Mouse (Mus musculus) forebrain, embryonic 16.5 days (tissue): Measurements from ENCODE around the gene Chchd5. TPM values are rescaled to one million over a fixed set of nuclear protein-coding genes. Genes with fewer than 3 reads are reported as not detected.
A peak's percentile ranks its signal among the peaks of the same experiment; 100 is the strongest.

Source experiments
- ATAC-seq: fragments of 200-750 bp; cut with Nextera tagmentation; 2 replicates; pipeline ENCODE4 v1.8.0; 2017; ENCODE audit warnings: mild to moderate bottlenecking, moderate library complexity
- H3K27ac ChIP-seq: fragments of 300-500 bp; sonication (generic); 2 replicates; pipeline ENCODE4 v1.5.1; 2014; ENCODE audit warnings: low read length, control low read depth
- H3K27me3 ChIP-seq: fragments of 300-500 bp; sonication (generic); replicated peaks from 2 replicates; pipeline ENCODE4 v1.6.1; 2014; ENCODE audit warnings: low read length; ENCODE audit not compliant: control insufficient read depth, insufficient read depth
- H3K36me3 ChIP-seq: fragments of 300-500 bp; sonication (generic); 2 replicates; pipeline ENCODE4 v1.6.1; 2014; ENCODE audit not compliant: control insufficient read depth, insufficient read depth
- H3K4me1 ChIP-seq: fragments of 300-500 bp; sonication (generic); replicated peaks from 2 replicates; pipeline ENCODE4 v1.6.1; 2014; ENCODE audit warnings: low read length; ENCODE audit not compliant: control insufficient read depth, insufficient read depth
- H3K4me2 ChIP-seq: fragments of 300-500 bp; sonication (generic); 2 replicates; pipeline ENCODE4 v1.6.1; 2014; ENCODE audit warnings: mild to moderate bottlenecking, low read length, control low read depth
- H3K4me3 ChIP-seq: fragments of 300-500 bp; sonication (generic); replicated peaks from 2 replicates; pipeline ENCODE4 v1.5.1; 2014; ENCODE audit warnings: mild to moderate bottlenecking, low read length, control low read depth
- H3K9ac ChIP-seq: fragments of 300-500 bp; sonication (generic); replicated peaks from 2 replicates; pipeline ENCODE4 v1.6.1; 2014; ENCODE audit warnings: low read depth, low read length, control low read depth
- H3K9me3 ChIP-seq: fragments of 300-500 bp; sonication (generic); 2 replicates; pipeline ENCODE4 v1.6.1; 2016; ENCODE audit warnings: low read length; ENCODE audit not compliant: control insufficient read depth
- WGBS: fragments of 180-500 bp; shearing (Covaris S2); extraction: QIAGEN DNeasy Blood & Tissue Kit; methylation state at CpG from one replicate; pipeline ENCODE4 v1.1.7; 2014; 5-methylcytosine and 5-hydroxymethylcytosine counted together
- polyA plus RNA-seq: library from polyadenylated mRNA; unstranded; fragments of >200 nt; fragmentation: Nextera tagmentation; extraction: Ambion mirVana; gene quantifications from 2 replicates; pipeline ENCODE4 v1.2.1, GENCODE M21; 2015

The Chchd5 gene
- polyA plus RNA-seq, 1 experiment from 2014 or later = 23.5 TPM

GRCm38 (mm10) chr2:129112924-129113323 lies 16.6 kb upstream of the Chchd5 start:
- H3K4me2 ChIP-seq = no peak overlapping the region
- ATAC-seq = no peak
- no peaks in the 10 kb centered on the region for H3K4me1 ChIP-seq
- H3K27ac ChIP-seq = no peak overlapping the region
- no peaks in the 10 kb centered on the region for H3K27me3 ChIP-seq
- WGBS = 86% methylated on average over 5 of the region's 5 CpGs
- no peak overlapping the region for H3K9ac ChIP-seq
- peaks cover 21% of the 10 kb centered on the region for H3K36me3 ChIP-seq
- H3K4me3 ChIP-seq = no peak overlapping the region
- H3K9me3 ChIP-seq = no peaks in the 10 kb centered on the region

GRCm38 (mm10) chr2:129115706-129116367 lies 13.7 kb upstream of the Chchd5 start:
- H3K27me3 ChIP-seq = no peaks in the 10 kb centered on the region
- ATAC-seq = no peak

DNA sequence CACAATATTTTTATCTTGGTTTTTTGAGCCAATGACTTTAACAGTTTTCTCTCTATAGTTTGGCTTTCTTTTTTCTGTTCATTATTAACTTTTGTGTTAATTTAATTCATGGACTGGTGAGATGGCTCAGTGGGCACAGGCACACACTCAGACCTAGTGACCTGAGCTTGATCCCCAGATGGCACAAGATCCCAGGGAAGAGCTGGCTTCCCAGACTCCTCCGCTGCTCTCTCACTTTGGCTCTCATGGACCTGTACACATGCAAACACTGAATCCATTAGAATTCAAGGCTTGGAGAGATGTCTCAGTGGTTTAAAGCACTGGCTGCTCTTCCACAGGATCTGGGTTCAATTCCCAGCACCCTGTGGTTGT lies 13.1 kb upstream of the Chchd5 start:
- Histone ChIP-seq H3K4me1 (no peaks in the 10 kb centered on the region), H3K9ac (no peak overlapping the region), H3K36me3 (peaks cover 34% of the 10 kb centered on the region), H3K27ac (no peak overlapping the region), H3K4me2 (no peak overlapping the region), H3K27me3 (no peaks in the 10 kb centered on the region), H3K9me3 (no peaks in the 10 kb centered on the region), H3K4me3 (no peak overlapping the region)
- ATAC-seq = no peak
- 96% methylated on average over 1 of the region's 1 CpGs for WGBS

More at GRCm38 (mm10) chr2:129115706-129116367, 13.7 kb upstream of the Chchd5 start:
- Histone ChIP-seq H3K4me3 (no peak overlapping the region), H3K9ac (no peak overlapping the region), H3K4me1 (no peaks in the 10 kb centered on the region), H3K27ac (no peak overlapping the region), H3K4me2 (no peak overlapping the region), H3K9me3 (no peaks in the 10 kb centered on the region), H3K36me3 (peaks cover 34% of the 10 kb centered on the region)
- 92% methylated on average over 9 of the region's 9 CpGs for WGBS

DNA sequence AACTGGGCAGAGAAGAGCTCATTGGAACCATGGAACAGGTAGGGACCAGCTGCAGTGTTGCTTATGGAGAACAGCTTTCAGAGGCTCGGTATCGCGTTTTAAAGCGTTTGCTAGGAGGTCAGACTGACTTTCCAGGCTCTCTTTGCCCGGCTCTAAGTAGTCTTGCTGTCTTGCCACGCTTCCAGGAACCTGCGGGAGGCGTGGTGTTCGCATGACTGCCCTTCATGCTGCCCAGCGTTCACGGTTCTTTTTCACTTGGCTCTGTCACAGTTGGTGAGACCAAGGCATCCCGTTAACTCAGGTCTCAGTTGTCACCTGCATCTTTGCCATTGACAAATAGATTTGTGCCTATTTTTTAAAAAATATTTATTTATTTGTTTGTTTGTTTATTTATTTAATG lies 11.4 kb upstream of the Chchd5 start:
- H3K9ac ChIP-seq = no peak overlapping the region
- no peaks in the 10 kb centered on the region for H3K27me3 ChIP-seq
- H3K4me1 ChIP-seq = no peaks in the 10 kb centered on the region
- H3K9me3 ChIP-seq = no peaks in the 10 kb centered on the region
- H3K27ac ChIP-seq = no peak overlapping the region
- H3K4me2 ChIP-seq = no peak overlapping the region
- H3K4me3 ChIP-seq = no peak overlapping the region
- no peak for ATAC-seq
- WGBS = 94% methylated on average over 12 of the region's 12 CpGs
- peaks cover 37% of the 10 kb centered on the region for H3K36me3 ChIP-seq

DNA sequence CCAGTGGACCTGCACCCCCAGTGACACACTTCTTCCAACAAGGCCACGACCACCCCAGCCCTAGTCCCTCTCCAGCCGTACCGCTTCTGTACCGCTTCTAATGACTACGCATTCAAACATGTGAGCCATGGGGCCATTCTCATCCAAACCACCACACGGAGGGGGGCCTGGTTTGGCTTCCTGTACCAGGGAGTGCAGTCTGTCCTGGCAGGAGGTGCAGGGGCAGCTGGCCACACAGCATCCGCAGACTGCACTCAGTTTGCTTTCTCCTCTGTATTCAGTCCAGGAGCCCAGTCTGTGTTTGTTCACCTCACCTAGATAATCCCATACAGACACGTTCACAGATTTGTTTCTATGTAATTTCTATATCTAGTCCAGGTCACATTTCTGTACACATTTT lies 7.5 kb upstream of the Chchd5 start:
- Histone ChIP-seq H3K9me3 (no peaks in the 10 kb centered on the region), H3K4me3 (no peak overlapping the region), H3K36me3 (peaks cover 35% of the 10 kb centered on the region), H3K27me3 (no peaks in the 10 kb centered on the region), H3K4me2 (no peak overlapping the region), H3K9ac (no peak overlapping the region), H3K4me1 (no peaks in the 10 kb centered on the region), H3K27ac (no peak overlapping the region)
- WGBS = 92% methylated on average over 8 of the region's 8 CpGs
- ATAC-seq = no peak

- WGBS = 30% methylated on average over 18 of the region's 18 CpGs
- Histone ChIP-seq H3K4me3 (peak overlapping the region; percentile 60), H3K27ac (peak overlapping the region; percentile 72), H3K36me3 (peaks cover 22% of the 10 kb centered on the region), H3K9ac (peak overlapping the region; percentile 53), H3K4me1 (peaks cover 14% of the 10 kb centered on the region), H3K4me2 (peak overlapping the region; percentile 69), H3K27me3 (no peaks in the 10 kb centered on the region), H3K9me3 (peaks cover 4% of the 10 kb centered on the region; the same call in 1 of the 2 replicates)
- peak; percentile 31 for ATAC-seq
Measured at GRCm38 (mm10) chr2:129129987-129130545, 566 bp downstream of the Chchd5 start.

GRCm38 (mm10) chr2:129130776-129131175 lies 1.3 kb downstream of the Chchd5 start:
- no peak for ATAC-seq
- H3K4me1 ChIP-seq = peaks cover 14% of the 10 kb centered on the region
- H3K36me3 ChIP-seq = peaks cover 15% of the 10 kb centered on the region
- H3K4me2 ChIP-seq = peak overlapping the region; percentile 69
- 93% methylated on average over 2 of the region's 2 CpGs for WGBS
- H3K4me3 ChIP-seq = no peak overlapping the region
- H3K9me3 ChIP-seq = peaks cover 4% of the 10 kb centered on the region; the same call in 1 of the 2 replicates
- no peak overlapping the region for H3K9ac ChIP-seq
- no peaks in the 10 kb centered on the region for H3K27me3 ChIP-seq
- no peak overlapping the region for H3K27ac ChIP-seq

DNA sequence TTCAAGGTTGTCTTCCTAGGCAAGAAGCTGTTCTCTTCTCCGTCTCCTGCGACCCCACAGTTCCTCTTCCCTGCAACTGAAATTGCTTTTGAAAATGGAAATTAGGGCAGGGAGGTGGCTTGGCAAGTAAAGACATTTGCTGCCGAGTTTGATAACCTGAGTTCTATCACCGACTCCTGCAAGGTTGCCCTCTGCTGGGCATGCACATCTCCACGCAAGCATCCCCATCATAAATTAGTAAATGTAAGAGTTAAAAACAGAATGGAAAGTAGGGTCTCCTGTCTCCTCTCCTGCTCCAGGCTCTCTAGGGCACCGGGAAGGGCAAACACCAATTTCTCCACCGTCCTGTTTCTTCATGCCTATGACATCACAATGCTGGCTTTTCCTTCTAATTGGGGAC lies 2.7 kb downstream of the Chchd5 start:
- ATAC-seq = no peak
- Histone ChIP-seq H3K4me1 (peaks cover 14% of the 10 kb centered on the region), H3K27me3 (no peaks in the 10 kb centered on the region), H3K36me3 (peaks cover 12% of the 10 kb centered on the region), H3K4me3 (no peak overlapping the region), H3K9ac (no peak overlapping the region), H3K4me2 (no peak overlapping the region), H3K9me3 (peaks cover 4% of the 10 kb centered on the region; the same call in 1 of the 2 replicates), H3K27ac (no peak overlapping the region)
- 97% methylated on average over 7 of the region's 7 CpGs for WGBS

DNA sequence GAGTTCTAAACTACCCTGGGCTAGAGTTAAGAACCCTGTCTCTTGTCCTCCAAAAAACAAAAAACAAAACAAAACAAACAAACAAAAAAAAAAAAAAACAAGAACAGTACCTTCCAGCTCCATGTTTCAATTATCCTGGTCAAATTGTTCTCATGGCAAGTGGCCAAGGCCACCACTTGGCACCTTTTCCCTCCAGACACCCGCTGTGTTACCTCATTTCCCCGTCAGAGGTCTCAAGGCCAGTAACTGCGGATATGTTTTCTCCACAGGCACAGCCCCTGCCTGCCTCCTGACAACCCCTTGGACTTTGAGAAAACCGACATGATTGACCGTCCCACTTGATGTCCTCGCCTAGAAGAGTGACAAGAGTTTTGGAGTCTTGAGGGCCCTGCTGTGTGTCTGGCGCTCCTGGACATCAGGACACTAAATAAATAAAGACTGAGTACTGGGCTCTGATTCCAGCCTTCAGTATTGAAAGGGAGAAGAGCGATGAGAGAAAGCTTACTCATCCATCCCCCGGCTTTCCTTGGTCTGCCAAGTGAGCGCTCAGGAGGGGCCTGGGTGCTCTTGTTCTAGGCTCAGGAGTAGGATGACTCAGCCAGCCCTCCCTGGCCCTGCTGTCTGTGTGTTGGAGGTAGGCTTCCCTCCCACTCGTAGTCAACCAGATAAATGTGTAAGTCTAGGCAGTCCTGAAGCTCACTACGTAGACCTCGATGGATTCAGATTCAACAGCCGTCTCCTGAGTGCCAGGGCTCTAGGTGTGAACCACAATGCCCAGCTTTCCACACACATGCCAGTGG lies 3.7 kb downstream of the Chchd5 start:
- Histone ChIP-seq H3K9me3 (peaks cover 4% of the 10 kb centered on the region; the same call in 1 of the 2 replicates), H3K4me1 (peaks cover 14% of the 10 kb centered on the region), H3K36me3 (peaks cover 11% of the 10 kb centered on the region), H3K4me2 (no peak overlapping the region), H3K27me3 (no peaks in the 10 kb centered on the region), H3K4me3 (no peak overlapping the region), H3K27ac (no peak overlapping the region), H3K9ac (no peak overlapping the region)
- no peak for ATAC-seq
- 96% methylated on average over 14 of the region's 14 CpGs for WGBS
